Mouse (Mus musculus) spleen, adult 2 months (tissue): ENCODE data around the gene Bspry. TPM values are rescaled to one million over a fixed set of nuclear protein-coding genes. Genes with fewer than 3 reads are reported as not detected.
A peak's percentile ranks its signal among the peaks of the same experiment; 100 is the strongest.

Experiments
- DNase-seq, 2 experiments: peaks; one replicate each; pipeline versions ENCODE4 v3.0.0 to v3.0.0-alpha.2; 2012 to 2021; ENCODE audit warnings: low spot score in 2 of 2, low read depth in 1 of 2
- H3K27ac ChIP-seq: fragments of 200-500 bp; 2 replicates; pipeline ENCODE4 v1.5.1; 2012; ENCODE audit warnings: low read length, inconsistent platforms; ENCODE audit not compliant: insufficient read depth
- H3K27me3 ChIP-seq: fragments of 200-500 bp; 2 replicates; pipeline ENCODE4 v1.6.1; 2012; ENCODE audit warnings: mild to moderate bottlenecking, moderate library complexity, low read length, inconsistent platforms; ENCODE audit not compliant: control insufficient read depth, insufficient read depth
- H3K36me3 ChIP-seq: fragments of 200-500 bp; 2 replicates; pipeline ENCODE4 v1.6.1; 2012; ENCODE audit warnings: mild to moderate bottlenecking, low read length, inconsistent platforms; ENCODE audit not compliant: control insufficient read depth, insufficient read depth
- H3K4me1 ChIP-seq: fragments of 200-500 bp; 2 replicates; pipeline ENCODE4 v1.6.1; 2011; ENCODE audit warnings: inconsistent platforms; ENCODE audit not compliant: control insufficient read depth, insufficient read depth, insufficient read length
- H3K4me3 ChIP-seq: fragments of 200-500 bp; 2 replicates; pipeline ENCODE4 v1.5.1; 2011; ENCODE audit warnings: mild to moderate bottlenecking, inconsistent platforms; ENCODE audit not compliant: insufficient read depth, insufficient read length; ENCODE audit errors: extremely low read depth
- CTCF ChIP-seq: fragments of 200-500 bp; IDR thresholded peaks from 2 replicates; pipeline ENCODE4 v1.5.1; 2011; ENCODE audit warnings: mild to moderate bottlenecking, inconsistent platforms; ENCODE audit not compliant: insufficient read depth, insufficient read length, insufficient replicate concordance; ENCODE audit errors: extremely low read depth
- POLR2A ChIP-seq: fragments of 200-500 bp; IDR thresholded peaks from 2 replicates; pipeline ENCODE4 v1.6.1; 2011; ENCODE audit warnings: low read depth, low read length, inconsistent platforms
- WGBS: fragments of 180-500 bp; shearing (Covaris S2); methylation state at CpG from one replicate; pipeline ENCODE4 v1.1.7; 2018; 5-methylcytosine and 5-hydroxymethylcytosine counted together
- polyA plus RNA-seq: library from polyadenylated mRNA; depleted of rRNA; stranded (reverse); fragments of >200 nt; gene quantifications from 2 replicates; pipeline ENCODE4 v1.2.3, GENCODE M21; 2012

The Bspry gene
- polyA plus RNA-seq, 1 experiment = 2.1 TPM

DNA sequence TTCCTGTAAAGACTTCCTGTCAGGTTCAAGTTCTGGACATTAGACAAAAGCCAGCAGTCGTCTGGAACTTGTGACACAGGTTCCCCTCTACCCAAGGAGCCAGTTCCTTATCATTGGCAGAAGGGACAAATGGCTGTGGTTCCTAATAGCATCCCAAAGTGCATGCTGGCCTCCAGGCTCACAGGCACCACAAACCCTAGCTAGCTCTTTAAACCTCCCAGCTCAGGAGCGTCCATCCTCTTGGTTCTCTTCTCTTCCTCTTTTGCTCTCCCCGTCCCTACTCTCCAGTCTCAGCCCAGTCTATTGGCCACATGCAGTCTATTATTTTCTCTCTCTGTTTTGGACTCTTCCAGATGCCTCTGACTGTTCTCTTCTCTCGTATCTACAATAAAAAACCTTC is 40.1 kb upstream of the Bspry start:
- no peak overlapping the region for H3K27ac ChIP-seq
- H3K4me1 ChIP-seq = no peaks in the 10 kb centered on the region
- WGBS = 50% methylated on average over 4 of the region's 4 CpGs
- no peaks in the 10 kb centered on the region for H3K27me3 ChIP-seq
- no peaks in the 10 kb centered on the region for H3K36me3 ChIP-seq
- no peak overlapping the region for H3K4me3 ChIP-seq
- DNase-seq = no peak
- TF ChIP-seq POLR2A = no peak
- TF ChIP-seq CTCF = no peak

DNA sequence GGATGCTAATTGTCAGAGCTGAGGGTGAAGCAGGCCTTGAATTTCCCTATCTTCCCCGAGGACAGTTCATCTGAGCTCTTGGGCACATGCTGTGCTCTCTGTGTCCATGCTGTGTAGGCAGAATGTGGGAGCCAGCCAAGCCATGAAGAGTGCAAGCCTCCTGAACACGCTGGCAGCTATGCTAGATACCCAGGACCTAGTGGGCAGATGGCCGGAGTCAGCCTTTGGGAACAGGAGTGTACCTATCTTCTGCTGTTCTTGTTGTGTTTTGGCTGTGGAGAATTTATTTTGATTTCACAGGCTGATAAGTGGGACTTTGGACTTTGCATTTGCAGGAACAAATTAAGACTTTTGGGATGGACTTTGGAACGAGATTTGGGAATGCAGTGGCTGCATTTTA is 39.3 kb upstream of the Bspry start:
- no peak for DNase-seq
- no peaks in the 10 kb centered on the region for H3K27me3 ChIP-seq
- no peak overlapping the region for H3K4me3 ChIP-seq
- WGBS = 81% methylated on average over 4 of the region's 4 CpGs
- no peak for TF ChIP-seq CTCF
- no peak for TF ChIP-seq POLR2A
- H3K36me3 ChIP-seq = no peaks in the 10 kb centered on the region
- no peaks in the 10 kb centered on the region for H3K4me1 ChIP-seq
- no peak overlapping the region for H3K27ac ChIP-seq

DNA sequence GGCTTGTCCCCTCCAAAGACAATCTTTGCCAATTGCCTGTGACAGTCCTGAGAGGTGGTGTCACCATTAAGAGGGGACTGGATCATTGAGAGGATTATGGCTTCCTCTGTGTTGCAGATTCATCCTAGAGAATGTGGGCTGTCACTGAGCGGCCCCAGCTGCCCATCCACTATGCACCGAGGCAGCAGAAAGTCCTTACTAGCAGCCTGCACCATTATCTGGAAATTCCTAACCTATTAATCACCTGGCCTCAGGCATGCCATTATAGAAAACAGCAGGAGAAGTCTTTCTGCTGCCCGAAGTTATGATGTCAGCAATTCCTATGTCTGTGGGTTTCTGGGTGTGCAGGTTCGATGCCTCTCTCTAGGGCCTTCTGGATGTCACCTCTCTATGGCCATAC is 38.9 kb upstream of the Bspry start:
- no peaks in the 10 kb centered on the region for H3K36me3 ChIP-seq
- no peak overlapping the region for H3K27ac ChIP-seq
- no peak overlapping the region for H3K4me3 ChIP-seq
- TF ChIP-seq CTCF (no peak), POLR2A (no peak)
- H3K27me3 ChIP-seq = no peaks in the 10 kb centered on the region
- no peaks in the 10 kb centered on the region for H3K4me1 ChIP-seq
- DNase-seq = no peak
- 84% methylated on average over 4 of the region's 4 CpGs for WGBS

DNA sequence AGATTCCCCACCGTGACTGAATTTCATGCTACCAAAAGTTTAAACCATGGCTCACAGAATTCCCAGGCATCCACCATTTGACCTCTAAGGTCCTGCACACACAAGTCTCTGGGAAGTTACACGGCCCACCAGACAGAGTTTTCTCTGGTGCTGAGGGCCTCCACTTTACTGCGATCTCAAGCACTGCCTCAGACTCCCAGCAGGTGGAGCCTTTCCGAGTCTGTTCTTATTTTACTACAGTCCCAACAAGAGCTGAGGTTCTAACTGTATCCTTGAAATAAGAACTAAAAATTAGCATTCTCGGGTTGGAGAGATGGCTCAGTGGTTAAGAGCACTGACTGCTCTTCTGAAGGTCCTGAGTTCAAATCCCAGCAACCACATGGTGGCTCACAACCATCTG is 24.9 kb upstream of the Bspry start:
- H3K27me3 ChIP-seq = no peaks in the 10 kb centered on the region
- no peak overlapping the region for H3K4me3 ChIP-seq
- WGBS = 48% methylated on average over 5 of the region's 5 CpGs
- no peak overlapping the region for H3K27ac ChIP-seq
- DNase-seq = peak in 1 of 2 experiments; percentile 29
- H3K4me1 ChIP-seq = no peaks in the 10 kb centered on the region
- H3K36me3 ChIP-seq = no peaks in the 10 kb centered on the region
- TF ChIP-seq POLR2A = no peak
- TF ChIP-seq CTCF = peak; percentile 40; the same call in 1 of the 2 replicates

DNA sequence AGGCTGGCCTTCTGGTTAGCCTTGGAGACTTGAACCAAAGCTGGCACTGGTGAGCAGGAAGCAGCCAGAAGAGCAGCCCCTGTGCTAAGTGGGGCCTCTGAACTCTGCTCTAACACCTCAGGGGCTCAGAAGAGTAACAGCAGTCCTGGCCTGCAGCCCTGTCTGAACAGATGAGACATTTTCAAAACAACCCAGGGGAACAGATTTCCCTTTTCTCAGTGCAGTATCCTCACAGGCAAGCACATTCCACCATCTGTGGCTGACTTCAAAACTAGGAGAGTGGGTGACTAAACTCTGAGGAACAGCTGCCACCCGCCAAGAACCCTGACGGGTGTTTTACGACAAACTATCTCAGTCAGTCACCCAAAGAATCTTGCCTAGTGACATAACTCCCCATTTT is 20.8 kb upstream of the Bspry start:
- Histone ChIP-seq H3K27ac (no peak overlapping the region), H3K27me3 (no peaks in the 10 kb centered on the region), H3K4me1 (no peaks in the 10 kb centered on the region), H3K4me3 (no peak overlapping the region), H3K36me3 (no peaks in the 10 kb centered on the region)
- TF ChIP-seq CTCF = no peak
- no peak for TF ChIP-seq POLR2A
- no peak for DNase-seq
- WGBS = 96% methylated on average over 3 of the region's 3 CpGs

DNA sequence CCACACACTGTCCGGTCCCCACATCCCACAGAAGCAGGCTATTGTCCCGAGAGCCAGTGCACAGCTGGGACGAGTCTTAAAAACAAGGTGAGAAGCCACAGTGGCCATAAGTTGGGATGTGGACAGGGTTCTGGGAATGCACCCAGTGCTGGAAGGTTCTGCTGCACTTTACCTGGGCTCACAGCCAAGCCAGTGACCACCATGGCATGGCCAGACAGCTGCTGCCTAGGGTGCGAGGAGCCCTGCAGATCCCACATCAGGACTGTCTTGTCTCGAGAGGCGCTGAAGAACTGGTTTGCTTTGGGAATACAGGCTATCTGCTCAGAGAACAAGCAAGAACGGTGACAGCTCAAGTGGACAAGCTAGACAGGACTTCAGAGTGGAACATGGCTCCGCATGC is 19.5 kb upstream of the Bspry start:
- 95% methylated on average over 8 of the region's 8 CpGs for WGBS
- TF ChIP-seq CTCF (no peak), POLR2A (no peak)
- DNase-seq = no peak

DNA sequence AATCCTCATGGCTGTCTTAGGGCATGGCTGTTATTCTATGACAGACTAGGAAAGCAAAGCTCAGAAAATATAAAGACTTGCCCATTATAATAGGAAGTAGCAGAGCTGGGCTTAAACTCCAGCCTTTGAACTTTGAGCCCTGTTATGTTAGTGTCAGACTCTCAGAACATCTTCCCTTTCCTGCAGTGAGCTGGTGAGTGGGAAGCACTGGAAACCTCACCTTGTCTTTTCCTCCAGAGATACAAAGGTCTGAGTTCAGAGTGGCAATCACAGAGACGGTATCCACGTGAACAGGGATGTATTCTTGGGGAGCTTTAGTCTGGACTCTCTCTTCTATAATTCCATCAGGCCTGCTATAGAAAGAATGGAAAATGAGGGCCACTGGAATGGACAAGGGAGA is 16.7 kb upstream of the Bspry start:
- WGBS = 94% methylated on average over 2 of the region's 2 CpGs
- H3K4me3 ChIP-seq = no peak overlapping the region
- DNase-seq = no peak
- no peaks in the 10 kb centered on the region for H3K4me1 ChIP-seq
- no peak overlapping the region for H3K27ac ChIP-seq
- no peaks in the 10 kb centered on the region for H3K27me3 ChIP-seq
- TF ChIP-seq CTCF (no peak), POLR2A (no peak)
- H3K36me3 ChIP-seq = no peaks in the 10 kb centered on the region

More for the DNA sequence above, 19.5 kb upstream of the Bspry start:
- no peak overlapping the region; the same call in 1 of the 2 replicates for H3K27ac ChIP-seq
- no peak overlapping the region for H3K4me3 ChIP-seq
- H3K36me3 ChIP-seq = no peaks in the 10 kb centered on the region
- no peaks in the 10 kb centered on the region for H3K27me3 ChIP-seq
- H3K4me1 ChIP-seq = no peaks in the 10 kb centered on the region
